Mouse (Mus musculus) stomach, postnatal 0 days (tissue): Measurements from ENCODE around the gene Adamtsl4.

Source experiments
- CTCF ChIP-seq: IDR thresholded peaks from 2 replicates; pipeline ENCODE4 v1.5.1; 2016; ENCODE audit warnings: antibody characterized with exemption, low read depth, mild to moderate bottlenecking, moderate library complexity
- EP300 ChIP-seq: optimal IDR thresholded peaks from 2 replicates; pipeline ENCODE3; 2016; ENCODE audit warnings: antibody characterized with exemption

GRCm38 (mm10) chr3:95726696-95727358 lies 39.1 kb upstream of the Adamtsl4 start:
- no peak for TF ChIP-seq CTCF
- TF ChIP-seq EP300, result no peak
